Mouse (Mus musculus): ENCODE results near the gene Mroh3.

DNA sequence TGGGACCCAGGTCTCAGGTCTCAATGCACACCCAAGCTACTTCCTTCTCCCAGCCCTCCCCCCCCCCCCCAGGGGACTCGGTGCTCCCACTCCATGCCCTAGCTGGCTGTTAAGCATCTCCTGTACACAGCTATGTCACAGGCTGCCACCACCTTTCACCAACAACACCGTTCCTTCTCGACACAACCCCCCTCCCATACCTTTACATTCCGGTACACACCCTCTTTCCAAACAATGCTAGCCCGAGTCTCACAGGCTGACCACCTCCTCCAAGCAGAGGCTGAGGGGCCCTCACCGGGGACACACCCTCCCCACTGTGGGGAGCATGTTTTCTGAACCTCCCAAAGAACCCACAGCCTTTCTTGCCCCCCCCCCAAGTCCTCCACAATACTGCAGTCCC is 19.0 kb upstream of the Mroh3 start:
- TF ChIP-seq CTCF (IDR thresholded peaks at IDR 0.05; ENCODE audit: control insufficient read depth, insufficient read depth, low read length) (no peak), POLR2A (IDR thresholded peaks at IDR 0.05; ENCODE audit: borderline replicate concordance, control insufficient read depth, low read depth, low read length) (no peak)

Data from bone marrow, adult 2 months (tissue).